Mouse (Mus musculus) stomach, postnatal 0 days (tissue): ENCODE measurements around the gene Dlg2. TPM values are rescaled to one million over a fixed set of nuclear protein-coding genes. Genes with fewer than 3 reads are reported as not detected.

Source experiments
- ATAC-seq: fragments of 200-750 bp; cut with Nextera tagmentation; 2 replicates; pipeline ENCODE4 v1.8.0; 2017; ENCODE audit not compliant: low FRiP score, low TSS enrichment
- DNase-seq: peaks from one replicate; pipeline ENCODE4 v3.0.0-alpha.2; 2016; ENCODE audit warnings: low spot score
- H3K27ac ChIP-seq: fragments of 300-500 bp; sonication (generic); replicated peaks from 2 replicates; pipeline ENCODE4 v1.5.1; 2014; ENCODE audit warnings: mild to moderate bottlenecking, control low read depth
- H3K27me3 ChIP-seq: fragments of 300-500 bp; sonication (generic); 2 replicates; pipeline ENCODE4 v1.6.1; 2014; ENCODE audit warnings: low read length; ENCODE audit not compliant: control insufficient read depth, insufficient read depth
- H3K36me3 ChIP-seq: fragments of 300-500 bp; sonication (generic); 2 replicates; pipeline ENCODE4 v1.6.1; 2014; ENCODE audit warnings: low read length, mixed read lengths; ENCODE audit not compliant: control insufficient read depth, insufficient read depth
- H3K4me1 ChIP-seq: fragments of 300-500 bp; sonication (generic); replicated peaks from 2 replicates; pipeline ENCODE4 v1.6.1; 2014; ENCODE audit warnings: antibody characterized with exemption; ENCODE audit not compliant: control insufficient read depth, insufficient read depth
- H3K4me2 ChIP-seq: fragments of 300-500 bp; sonication (generic); replicated peaks from 2 replicates; pipeline ENCODE4 v1.6.1; 2014; ENCODE audit warnings: low read depth, mild to moderate bottlenecking, control low read depth, moderate library complexity
- H3K4me3 ChIP-seq: fragments of 300-500 bp; sonication (generic); 2 replicates; pipeline ENCODE4 v1.5.1; 2014; ENCODE audit warnings: low read depth, low read length, control low read depth
- H3K9ac ChIP-seq: fragments of 300-500 bp; sonication (generic); 2 replicates; pipeline ENCODE4 v1.6.1; 2014; ENCODE audit warnings: mild to moderate bottlenecking, low read length, control low read depth, mixed read lengths
- H3K9me3 ChIP-seq: fragments of 300-500 bp; sonication (generic); 2 replicates; pipeline ENCODE4 v1.6.1; 2016; ENCODE audit warnings: low read length; ENCODE audit not compliant: control insufficient read depth
- CTCF ChIP-seq: IDR thresholded peaks from 2 replicates; pipeline ENCODE4 v1.5.1; 2016; ENCODE audit warnings: antibody characterized with exemption, low read depth, mild to moderate bottlenecking, moderate library complexity
- EP300 ChIP-seq: optimal IDR thresholded peaks from 2 replicates; pipeline ENCODE3; 2016; ENCODE audit warnings: antibody characterized with exemption
- WGBS: fragments of 180-500 bp; shearing (Covaris S2); extraction: QIAGEN DNeasy Blood & Tissue Kit; methylation state at CpG from one replicate; pipeline ENCODE4 v1.1.7; 2014; 5-methylcytosine and 5-hydroxymethylcytosine counted together
- polyA plus RNA-seq: library from polyadenylated mRNA; unstranded; fragments of >200 nt; fragmentation: Nextera tagmentation; extraction: Ambion mirVana; gene quantifications from 2 replicates; pipeline ENCODE4 v1.2.1, GENCODE M21; 2015

Gene Dlg2
- polyA plus RNA-seq, 1 experiment from 2014 or later, result 12.8 TPM

- H3K36me3 ChIP-seq, result no peaks in the 10 kb centered on the region
- no peak for DNase-seq
- no peak overlapping the region for H3K4me3 ChIP-seq
- H3K9ac ChIP-seq, result no peak overlapping the region
- H3K27me3 ChIP-seq, result no peaks in the 10 kb centered on the region
- ATAC-seq, result no peak
- H3K27ac ChIP-seq, result no peak overlapping the region
- H3K4me2 ChIP-seq, result no peak overlapping the region
- no peaks in the 10 kb centered on the region for H3K4me1 ChIP-seq
- TF ChIP-seq CTCF (no peak), EP300 (no peak)
- no peaks in the 10 kb centered on the region for H3K9me3 ChIP-seq
- WGBS, result 49% methylated on average over 4 of the region's 4 CpGs
These were observed 1330.2 kb downstream of the Dlg2 start for GRCm38 (mm10) chr7:91806632-91807031.

DNA sequence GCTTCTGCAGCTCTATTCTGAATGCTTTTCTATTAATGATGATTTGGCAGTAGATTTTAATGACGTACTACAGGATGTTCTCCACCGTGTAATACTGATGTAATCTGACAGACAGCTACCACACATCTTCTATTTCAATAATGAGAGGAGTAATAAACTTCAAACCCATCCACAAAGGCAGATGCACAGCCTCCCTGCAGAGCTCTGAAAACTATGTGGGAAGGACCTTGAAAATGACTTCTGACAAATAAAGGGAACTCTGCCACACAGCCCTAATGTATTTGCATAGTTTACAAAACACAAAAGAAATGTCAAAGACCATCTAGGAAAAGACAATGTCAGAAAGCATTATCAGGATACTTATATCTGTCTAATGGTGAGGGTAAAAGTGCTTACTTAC is 1334.3 kb downstream of the Dlg2 start:
- DNase-seq (no peak), ATAC-seq (no peak)
- Histone ChIP-seq H3K9me3 (no peaks in the 10 kb centered on the region), H3K4me1 (no peaks in the 10 kb centered on the region), H3K4me2 (no peak overlapping the region), H3K9ac (no peak overlapping the region), H3K36me3 (no peaks in the 10 kb centered on the region), H3K27me3 (no peaks in the 10 kb centered on the region), H3K27ac (no peak overlapping the region), H3K4me3 (no peak overlapping the region)
- WGBS, result 48% methylated on average over 2 of the region's 2 CpGs
- TF ChIP-seq CTCF (no peak), EP300 (no peak)

DNA sequence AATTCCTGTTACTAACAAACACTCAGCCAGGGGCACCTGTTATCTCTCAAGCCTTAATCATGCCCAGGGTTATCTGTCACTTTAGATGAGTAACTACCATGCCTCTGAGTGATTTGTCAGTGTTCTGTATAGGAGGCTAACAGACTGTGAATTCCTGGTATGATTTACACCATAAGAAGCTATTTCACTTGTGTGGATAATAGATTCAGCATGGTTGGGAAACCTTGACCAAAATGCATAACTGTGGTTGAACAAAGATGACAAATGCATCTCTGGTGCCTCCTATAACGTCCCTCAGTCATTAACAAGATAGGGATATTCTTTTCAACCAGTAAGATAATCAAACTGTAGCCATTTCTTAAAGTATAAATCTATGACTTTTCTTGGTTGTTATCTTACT is 1341.5 kb downstream of the Dlg2 start:
- Histone ChIP-seq H3K4me1 (no peaks in the 10 kb centered on the region), H3K27ac (no peak overlapping the region), H3K9me3 (no peaks in the 10 kb centered on the region), H3K4me2 (no peak overlapping the region), H3K4me3 (no peak overlapping the region), H3K9ac (no peak overlapping the region), H3K36me3 (no peaks in the 10 kb centered on the region), H3K27me3 (no peaks in the 10 kb centered on the region)
- ATAC-seq (no peak), DNase-seq (no peak)
- TF ChIP-seq CTCF, result no peak
- no peak for TF ChIP-seq EP300
- 39% methylated on average over 1 of the region's 1 CpGs for WGBS

DNA sequence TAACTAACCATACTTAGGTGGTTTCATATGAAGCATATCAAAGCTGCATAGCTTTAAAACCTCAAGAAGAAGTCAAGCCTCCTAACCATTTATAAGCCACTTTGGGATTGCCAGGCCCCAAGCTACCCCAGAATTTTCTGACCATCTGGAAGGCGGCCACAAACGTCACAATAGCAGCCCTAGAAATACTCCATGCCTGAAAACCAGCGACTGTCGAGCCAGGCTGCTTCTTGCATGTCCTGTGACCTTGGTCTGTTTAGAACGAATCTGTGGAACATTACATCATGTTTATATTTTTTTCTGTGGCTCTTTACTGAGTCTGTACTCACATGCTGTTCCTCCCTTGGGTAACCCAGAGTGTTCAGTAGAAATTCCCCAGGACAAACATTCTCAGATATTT is 1355.7 kb downstream of the Dlg2 start:
- Histone ChIP-seq H3K9ac (no peak overlapping the region), H3K27ac (no peak overlapping the region), H3K4me3 (no peak overlapping the region), H3K4me2 (no peak overlapping the region), H3K9me3 (no peaks in the 10 kb centered on the region), H3K36me3 (no peaks in the 10 kb centered on the region), H3K4me1 (no peaks in the 10 kb centered on the region), H3K27me3 (no peaks in the 10 kb centered on the region)
- ATAC-seq, result no peak
- DNase-seq, result no peak
- TF ChIP-seq EP300 (no peak), CTCF (no peak)
- WGBS, result 50% methylated on average over 5 of the region's 5 CpGs

GRCm38 (mm10) chr7:91845723-91846122 is 1369.3 kb downstream of the Dlg2 start:
- WGBS, result 24% methylated on average over 1 of the region's 1 CpGs
- Histone ChIP-seq H3K27ac (no peak overlapping the region), H3K4me1 (no peaks in the 10 kb centered on the region), H3K36me3 (no peaks in the 10 kb centered on the region), H3K27me3 (no peaks in the 10 kb centered on the region), H3K9ac (no peak overlapping the region), H3K4me3 (no peak overlapping the region), H3K4me2 (no peak overlapping the region), H3K9me3 (no peaks in the 10 kb centered on the region)
- ATAC-seq, result no peak
- TF ChIP-seq CTCF (no peak), EP300 (no peak)
- DNase-seq, result no peak

DNA sequence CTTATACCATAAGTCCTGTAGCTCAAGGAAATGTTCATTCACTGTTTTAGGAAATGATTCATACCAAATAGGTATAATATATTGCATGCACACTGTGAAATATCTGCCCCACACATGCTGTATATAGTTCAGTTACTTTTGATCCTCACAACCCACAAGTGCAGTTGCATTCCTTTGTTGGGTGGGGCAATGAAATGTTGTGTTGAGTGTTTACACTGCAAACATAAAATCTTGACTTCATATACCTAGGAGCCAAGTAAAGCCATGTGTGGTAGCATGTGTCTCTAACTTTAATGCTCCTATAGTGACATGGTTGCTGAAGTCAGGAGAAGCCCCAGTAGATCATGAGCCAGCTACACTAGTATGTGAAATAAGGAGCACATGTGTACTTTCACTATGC is 1372.9 kb downstream of the Dlg2 start:
- H3K36me3 ChIP-seq, result no peaks in the 10 kb centered on the region
- no peak overlapping the region for H3K27ac ChIP-seq
- H3K9me3 ChIP-seq, result no peaks in the 10 kb centered on the region
- no peaks in the 10 kb centered on the region for H3K4me1 ChIP-seq
- H3K27me3 ChIP-seq, result no peaks in the 10 kb centered on the region
- DNase-seq, result no peak
- no peak for TF ChIP-seq CTCF
- H3K9ac ChIP-seq, result no peak overlapping the region
- no peak overlapping the region for H3K4me3 ChIP-seq
- ATAC-seq, result no peak
- H3K4me2 ChIP-seq, result no peak overlapping the region
